Mouse (Mus musculus): ENCODE results near the gene Cc2d2b.

DNA sequence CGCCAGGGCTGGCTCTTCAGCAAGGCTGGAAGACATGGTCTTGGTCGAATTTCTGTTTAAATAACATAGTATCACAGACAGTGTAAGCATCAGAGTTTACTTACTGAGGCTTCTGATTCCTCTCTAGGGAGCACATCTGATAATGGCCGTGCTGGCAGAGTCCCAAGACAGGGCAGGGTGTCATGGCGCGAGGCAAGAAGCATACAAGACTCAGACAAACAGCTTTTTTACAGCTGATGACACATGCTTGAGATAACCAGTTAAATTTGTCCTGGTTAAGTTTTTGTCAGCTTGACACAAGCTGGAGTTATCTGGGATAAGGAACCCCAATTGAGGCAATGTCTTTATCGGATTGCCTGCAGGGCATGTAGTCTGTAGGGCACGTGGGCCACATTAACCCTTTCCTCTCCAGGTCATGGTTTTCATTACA lies 20.8 kb downstream of the Cc2d2b start:
- TF ChIP-seq CTCF (IDR thresholded peaks at IDR 0.05; ENCODE audit: low read depth, low read length) (no peak), POLR2A (IDR thresholded peaks at IDR 0.05; ENCODE audit: borderline replicate concordance, low read depth, low read length) (no peak)
